Mouse (Mus musculus): ENCODE data around the gene Notch2.

DNA sequence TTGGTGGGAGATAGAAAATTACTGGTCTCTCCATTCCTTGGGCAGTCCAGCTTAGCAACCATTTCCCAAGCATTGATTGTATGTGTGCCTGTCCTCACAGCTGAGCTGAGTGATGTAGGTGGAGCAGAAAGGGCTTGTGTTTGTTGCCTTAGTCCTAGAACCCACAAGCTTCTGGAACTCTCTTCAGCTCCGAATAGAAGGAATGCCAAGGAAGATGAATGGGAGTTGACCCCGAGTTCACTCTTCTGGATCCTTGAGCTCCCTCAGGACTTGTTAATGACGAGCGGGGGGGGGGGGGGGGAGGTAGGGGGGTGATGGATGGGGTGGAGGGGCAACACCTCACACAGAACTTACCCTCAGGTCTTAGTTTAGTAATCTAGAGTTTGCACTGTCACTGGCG is 25.9 kb downstream of the Notch2 start:
- TF ChIP-seq CHD1 (IDR thresholded peaks at IDR 0.05; ENCODE audit: low read depth, low read length), result no peak
- TF ChIP-seq KAT2A (IDR thresholded peaks at IDR 0.05; ENCODE audit: insufficient replicate concordance, low read length), result no peak
- no peak for TF ChIP-seq MXI1 (IDR thresholded peaks at IDR 0.05; ENCODE audit: low read depth, low read length)
- TF ChIP-seq USF1 (IDR thresholded peaks at IDR 0.05; ENCODE audit: low read depth, low read length), result no peak
- no peak for TF ChIP-seq CTCF (conservative IDR thresholded peaks at IDR 0.05 in 1 of 2, IDR thresholded peaks at IDR 0.05 in 1 of 2; ENCODE audit: low read depth in 2 of 2, low read length in 2 of 2)
- TF ChIP-seq E2F4 (IDR thresholded peaks at IDR 0.05; ENCODE audit: insufficient replicate concordance, low read depth, low read length), result no peak
- TF ChIP-seq SMC3 (IDR thresholded peaks at IDR 0.05; ENCODE audit: low read depth, low read length), result no peak
- no peak for TF ChIP-seq POLR2A (IDR thresholded peaks at IDR 0.05; ENCODE audit: low read depth, low read length)
- TF ChIP-seq MAX (IDR thresholded peaks at IDR 0.05; ENCODE audit: low read length), result no peak

Measured in CH12.LX (cell line).